Mouse (Mus musculus): ENCODE data around the gene Tbc1d9. TPM values are rescaled to one million over a fixed set of nuclear protein-coding genes. Genes with fewer than 3 reads are reported as not detected.

Gene Tbc1d9
- polyA plus RNA-seq, 1 experiment, result 0.45 TPM

GRCm38 (mm10) chr8:83252791-83253190 is 87.6 kb downstream of the Tbc1d9 start:
- no peaks in the 10 kb centered on the region for H3K36me3 ChIP-seq (replicated peaks; ENCODE audit: low read length)
- H3K4me1 ChIP-seq, result peaks cover 4% of the 10 kb centered on the region; the same call in 1 of the 2 replicates
- no peak for TF ChIP-seq FLI1 (IDR thresholded peaks at IDR 0.05; ENCODE audit: low read length)
- H3K4me3 ChIP-seq (replicated peaks), result no peak overlapping the region
- H3K27me3 ChIP-seq (replicated peaks), result peaks cover 19% of the 10 kb centered on the region
- H3K9me3 ChIP-seq, result no peaks in the 10 kb centered on the region

- H3K36me3 ChIP-seq (replicated peaks; ENCODE audit: low read length), result no peaks in the 10 kb centered on the region
- H3K27me3 ChIP-seq (replicated peaks), result peaks cover 20% of the 10 kb centered on the region
- H3K9me3 ChIP-seq, result no peaks in the 10 kb centered on the region
- H3K4me1 ChIP-seq, result peaks cover 5% of the 10 kb centered on the region
- TF ChIP-seq GATA1 (IDR thresholded peaks at IDR 0.05; ENCODE audit: borderline replicate concordance, low read length) (no peak), FLI1 (IDR thresholded peaks at IDR 0.05; ENCODE audit: low read length) (no peak)
- H3K4me3 ChIP-seq (replicated peaks), result no peak overlapping the region
Observed at GRCm38 (mm10) chr8:83257631-83258030, 92.5 kb downstream of the Tbc1d9 start.

DNA sequence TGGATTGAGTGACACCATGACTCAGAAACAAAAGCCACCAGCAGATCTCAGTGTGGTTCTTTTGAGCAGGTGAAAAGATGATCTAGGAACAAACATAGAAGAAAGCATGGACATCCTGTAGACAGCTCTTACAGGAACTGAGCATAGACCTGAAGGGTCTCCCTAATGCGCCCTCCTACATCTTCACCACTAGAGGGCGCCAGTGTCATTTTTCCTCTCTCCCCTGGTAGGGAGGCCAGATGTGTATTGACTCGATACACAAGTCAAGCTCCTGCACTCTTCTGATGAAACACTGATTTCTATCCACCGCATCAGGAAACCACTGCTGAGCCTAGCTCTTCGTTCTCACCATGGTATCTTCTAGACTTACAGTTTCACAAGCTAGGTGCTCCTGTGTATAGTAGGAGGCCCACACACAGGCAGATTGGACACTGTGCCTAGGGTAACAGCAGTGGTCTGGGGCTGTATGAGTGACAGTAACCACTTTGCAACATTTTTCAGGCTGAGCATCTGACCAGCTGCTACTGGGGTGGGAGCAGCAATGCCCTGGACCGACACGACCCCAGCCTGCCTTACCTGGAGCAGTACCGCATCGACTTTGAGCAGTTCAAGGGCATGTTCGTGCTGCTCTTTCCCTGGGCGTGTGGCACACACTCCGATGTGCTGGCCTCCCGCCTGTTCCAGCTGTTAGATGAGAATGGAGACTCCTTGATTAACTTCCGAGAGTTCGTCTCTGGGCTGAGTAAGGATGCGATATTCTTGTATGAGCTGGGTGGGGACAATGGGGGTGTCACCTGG is 95.5 kb downstream of the Tbc1d9 start:
- peaks cover 3% of the 10 kb centered on the region; the same call in 1 of the 2 replicates for H3K9me3 ChIP-seq
- peaks cover 11% of the 10 kb centered on the region for H3K27me3 ChIP-seq (replicated peaks)
- peak overlapping the region; percentile 10 for H3K4me3 ChIP-seq (replicated peaks)
- no peak for TF ChIP-seq GATA1 (IDR thresholded peaks at IDR 0.05; ENCODE audit: borderline replicate concordance, low read length)
- no peak for TF ChIP-seq FLI1 (IDR thresholded peaks at IDR 0.05; ENCODE audit: low read length)
- peaks cover 3% of the 10 kb centered on the region for H3K4me1 ChIP-seq
- no peaks in the 10 kb centered on the region for H3K36me3 ChIP-seq (replicated peaks; ENCODE audit: low read length)

GRCm38 (mm10) chr8:83271172-83271571 is 106.0 kb downstream of the Tbc1d9 start:
- TF ChIP-seq GATA1 (IDR thresholded peaks at IDR 0.05; ENCODE audit: borderline replicate concordance, low read length) (no peak), FLI1 (IDR thresholded peaks at IDR 0.05; ENCODE audit: low read length) (no peak)
- Histone ChIP-seq H3K4me1 (peaks cover 3% of the 10 kb centered on the region; the same call in 1 of the 2 replicates), H3K27me3 (replicated peaks) (peaks cover 14% of the 10 kb centered on the region), H3K9me3 (no peaks in the 10 kb centered on the region), H3K4me3 (replicated peaks) (peak overlapping the region; percentile 46), H3K36me3 (replicated peaks; ENCODE audit: low read length) (no peaks in the 10 kb centered on the region)

- Histone ChIP-seq H3K27me3 (replicated peaks) (peaks cover 12% of the 10 kb centered on the region), H3K36me3 (replicated peaks; ENCODE audit: low read length) (no peaks in the 10 kb centered on the region), H3K9me3 (no peaks in the 10 kb centered on the region), H3K4me3 (replicated peaks) (no peak overlapping the region), H3K4me1 (peaks cover 3% of the 10 kb centered on the region; the same call in 1 of the 2 replicates)
- no peak for TF ChIP-seq GATA1 (IDR thresholded peaks at IDR 0.05; ENCODE audit: borderline replicate concordance, low read length)
- no peak for TF ChIP-seq FLI1 (IDR thresholded peaks at IDR 0.05; ENCODE audit: low read length)
Observed at GRCm38 (mm10) chr8:83272464-83272863, 107.3 kb downstream of the Tbc1d9 start.

GRCm38 (mm10) chr8:83274470-83274869 is 109.3 kb downstream of the Tbc1d9 start:
- TF ChIP-seq GATA1 (IDR thresholded peaks at IDR 0.05; ENCODE audit: borderline replicate concordance, low read length), result no peak
- TF ChIP-seq FLI1 (IDR thresholded peaks at IDR 0.05; ENCODE audit: low read length), result no peak

DNA sequence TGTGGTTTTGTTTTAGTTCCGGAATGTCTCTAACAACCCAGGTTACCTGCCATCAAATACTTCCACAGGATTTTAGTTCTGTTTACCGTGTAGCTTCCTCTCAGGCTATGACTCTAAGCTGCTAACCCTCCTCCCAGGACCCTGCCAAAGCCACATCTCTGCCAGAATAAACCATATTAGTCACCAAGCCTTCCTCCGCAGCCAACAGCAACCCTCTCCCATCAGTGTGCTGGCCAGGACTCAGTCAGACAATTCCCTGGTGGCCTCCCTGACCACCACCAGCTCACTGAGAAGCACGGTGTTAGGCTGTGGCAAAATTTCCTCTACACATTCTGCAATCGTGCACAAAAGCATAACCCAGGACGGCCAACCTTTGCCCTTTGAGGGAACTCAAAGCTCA is 113.3 kb downstream of the Tbc1d9 start:
- Histone ChIP-seq H3K36me3 (replicated peaks; ENCODE audit: low read length) (no peaks in the 10 kb centered on the region), H3K4me1 (peaks cover 3% of the 10 kb centered on the region; the same call in 1 of the 2 replicates), H3K4me3 (replicated peaks) (no peak overlapping the region), H3K9me3 (peaks cover 3% of the 10 kb centered on the region; the same call in 1 of the 2 replicates), H3K27me3 (replicated peaks) (peaks cover 3% of the 10 kb centered on the region)
- no peak for TF ChIP-seq FLI1 (IDR thresholded peaks at IDR 0.05; ENCODE audit: low read length)
- no peak for TF ChIP-seq GATA1 (IDR thresholded peaks at IDR 0.05; ENCODE audit: borderline replicate concordance, low read length)

More at GRCm38 (mm10) chr8:83274470-83274869, 109.3 kb downstream of the Tbc1d9 start:
- peaks cover 3% of the 10 kb centered on the region; the same call in 1 of the 2 replicates for H3K4me1 ChIP-seq
- peaks cover 3% of the 10 kb centered on the region; the same call in 1 of the 2 replicates for H3K9me3 ChIP-seq
- no peaks in the 10 kb centered on the region for H3K36me3 ChIP-seq (replicated peaks; ENCODE audit: low read length)
- H3K27me3 ChIP-seq (replicated peaks), result peaks cover 12% of the 10 kb centered on the region
- H3K4me3 ChIP-seq (replicated peaks), result peak overlapping the region; percentile 29

GRCm38 (mm10) chr8:83285391-83285790 is 120.2 kb downstream of the Tbc1d9 start:
- peaks cover 40% of the 10 kb centered on the region for H3K27me3 ChIP-seq (replicated peaks)
- H3K36me3 ChIP-seq (replicated peaks; ENCODE audit: low read length), result no peaks in the 10 kb centered on the region
- no peak for TF ChIP-seq FLI1 (IDR thresholded peaks at IDR 0.05; ENCODE audit: low read length)
- no peak for TF ChIP-seq GATA1 (IDR thresholded peaks at IDR 0.05; ENCODE audit: borderline replicate concordance, low read length)
- H3K4me1 ChIP-seq, result 0 out of 2 replicates have a peak, but pooled peaks cover 4% of the 10 kb centered on the region
- H3K4me3 ChIP-seq (replicated peaks), result no peak overlapping the region
- 0 out of 2 replicates have a peak, but pooled peaks cover 4% of the 10 kb centered on the region for H3K9me3 ChIP-seq

DNA sequence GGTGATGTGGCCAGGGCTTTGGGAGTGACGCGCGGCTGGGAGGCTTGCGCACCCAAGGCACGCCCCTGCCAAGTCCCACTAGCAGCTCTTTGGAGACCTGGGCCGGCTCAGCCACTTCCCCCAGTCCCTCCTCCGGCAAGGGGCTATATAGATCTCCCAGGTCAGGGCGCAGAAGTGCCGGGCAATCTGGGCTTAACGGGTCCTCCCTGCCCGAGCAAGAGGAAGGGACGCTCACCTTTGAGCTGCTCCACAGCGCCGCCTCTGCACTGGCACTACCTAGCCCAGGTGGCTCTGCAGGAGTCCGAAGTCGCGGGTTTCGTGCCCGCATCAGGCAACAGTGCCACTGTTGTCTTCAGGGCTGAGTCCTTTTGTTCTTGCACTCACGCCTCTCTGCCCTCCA is 125.0 kb downstream of the Tbc1d9 start, which contains the start of gene Ucp1:
TSS of gene Ucp1 (plus strand) at position 177 of the 400 bp plus-strand sequence.
- TF ChIP-seq GATA1 (IDR thresholded peaks at IDR 0.05; ENCODE audit: borderline replicate concordance, low read length), result no peak
- H3K27me3 ChIP-seq (replicated peaks), result peaks cover 58% of the 10 kb centered on the region
- H3K4me3 ChIP-seq (replicated peaks), result no peak within 1 kb of the TSS
- no peaks in the 10 kb centered on the region for H3K36me3 ChIP-seq (replicated peaks; ENCODE audit: low read length)
- 0 out of 2 replicates have a peak, but pooled peaks cover 4% of the 10 kb centered on the region for H3K4me1 ChIP-seq
- H3K9me3 ChIP-seq, result 0 out of 2 replicates have a peak, but pooled peaks cover 7% of the 10 kb centered on the region

- Histone ChIP-seq H3K4me3 (replicated peaks) (no peak overlapping the region), H3K36me3 (replicated peaks; ENCODE audit: low read length) (no peaks in the 10 kb centered on the region), H3K4me1 (no peaks in the 10 kb centered on the region), H3K27me3 (replicated peaks) (peaks cover 19% of the 10 kb centered on the region), H3K9me3 (0 out of 2 replicates have a peak, but pooled peaks cover 3% of the 10 kb centered on the region)
- no peak for TF ChIP-seq FLI1 (IDR thresholded peaks at IDR 0.05; ENCODE audit: low read length)
- no peak for TF ChIP-seq GATA1 (IDR thresholded peaks at IDR 0.05; ENCODE audit: borderline replicate concordance, low read length)
Observed at GRCm38 (mm10) chr8:83297375-83297774, 132.2 kb downstream of the Tbc1d9 start.

Data from megakaryocyte, embryonic 14.5 days (primary cell).